Mouse (Mus musculus) embryonic facial prominence, embryonic 13.5 days (tissue): Measurements from ENCODE around the gene Snapc4. TPM values are rescaled to one million over a fixed set of nuclear protein-coding genes. Genes with fewer than 3 reads are reported as not detected.

ENCODE experiments used
- ATAC-seq: fragments of 200-750 bp; cut with Nextera tagmentation; 2 replicates; pipeline ENCODE4 v1.8.0; 2017; ENCODE audit warnings: low read depth; ENCODE audit not compliant: insufficient number of reproducible peaks, insufficient read depth, low FRiP score, low TSS enrichment
- H3K27ac ChIP-seq: fragments of 300-500 bp; sonication (generic); 2 replicates; pipeline ENCODE4 v1.5.1; 2015; ENCODE audit warnings: moderate library complexity, mild to moderate bottlenecking, inconsistent platforms
- H3K27me3 ChIP-seq: fragments of 300-500 bp; sonication (generic); 2 replicates; pipeline ENCODE4 v1.6.1; 2015; ENCODE audit warnings: mild to moderate bottlenecking, inconsistent platforms
- H3K36me3 ChIP-seq: fragments of 300-500 bp; sonication (generic); 2 replicates; pipeline ENCODE4 v1.6.1; 2015; ENCODE audit warnings: mild to moderate bottlenecking, inconsistent platforms
- H3K4me1 ChIP-seq: fragments of 300-500 bp; sonication (generic); 2 replicates; pipeline ENCODE4 v1.6.1; 2015; ENCODE audit warnings: inconsistent platforms
- H3K4me2 ChIP-seq: fragments of 300-500 bp; sonication (generic); 2 replicates; pipeline ENCODE4 v1.6.1; 2015; ENCODE audit warnings: moderate library complexity, mild to moderate bottlenecking, inconsistent platforms
- H3K4me3 ChIP-seq: fragments of 300-500 bp; sonication (generic); 2 replicates; pipeline ENCODE4 v1.5.1; 2015; ENCODE audit warnings: mild to moderate bottlenecking, inconsistent platforms
- H3K9ac ChIP-seq: fragments of 300-500 bp; sonication (generic); 2 replicates; pipeline ENCODE4 v1.6.1; 2015; ENCODE audit warnings: mild to moderate bottlenecking, inconsistent platforms
- H3K9me3 ChIP-seq: fragments of 300-500 bp; sonication (generic); 2 replicates; pipeline ENCODE4 v1.6.1; 2016; ENCODE audit warnings: inconsistent platforms
- WGBS: fragments of 180-500 bp; shearing (Covaris S2); methylation state at CpG from one replicate; pipeline ENCODE4 v1.1.7; 2015; ENCODE audit warnings: mixed read lengths; 5-methylcytosine and 5-hydroxymethylcytosine counted together
- polyA plus RNA-seq: library from polyadenylated mRNA; unstranded; fragments of >200 nt; fragmentation: Nextera tagmentation; extraction: Ambion mirVana; gene quantifications from 2 replicates; pipeline ENCODE4 v1.2.1, GENCODE M21; 2015

The Snapc4 gene
- polyA plus RNA-seq, 1 experiment from 2014 or later: 38.9 TPM

- no peaks in the 10 kb centered on the region for H3K9me3 ChIP-seq
- H3K4me3 ChIP-seq: no peak overlapping the region
- H3K9ac ChIP-seq: no peak overlapping the region
- H3K4me2 ChIP-seq: no peak overlapping the region
- whole genome bisulfite sequencing: 94% methylated on average over 8 of the region's 8 CpGs
- no peaks in the 10 kb centered on the region for H3K27me3 ChIP-seq
- H3K4me1 ChIP-seq: no peaks in the 10 kb centered on the region
- ATAC-seq: no peak
- H3K36me3 ChIP-seq: peaks cover 99% of the 10 kb centered on the region
- H3K27ac ChIP-seq: no peak overlapping the region
These were observed 8.1 kb downstream of the Snapc4 start for GRCm38 (mm10) chr2:26372396-26372795.

GRCm38 (mm10) chr2:26368572-26368971 lies 11.9 kb downstream of the Snapc4 start:
- no peak for ATAC-seq
- Histone ChIP-seq H3K27ac (no peak overlapping the region), H3K36me3 (peaks cover 99% of the 10 kb centered on the region), H3K4me1 (no peaks in the 10 kb centered on the region), H3K4me2 (no peak overlapping the region), H3K9me3 (no peaks in the 10 kb centered on the region), H3K4me3 (no peak overlapping the region), H3K9ac (no peak overlapping the region), H3K27me3 (no peaks in the 10 kb centered on the region)
- 89% methylated on average over 1 of the region's 1 CpGs for WGBS

- H3K9me3 ChIP-seq: no peaks in the 10 kb centered on the region
- no peak for ATAC-seq
- no peaks in the 10 kb centered on the region for H3K27me3 ChIP-seq
- H3K36me3 ChIP-seq: peaks cover 99% of the 10 kb centered on the region
- H3K4me3 ChIP-seq: no peak overlapping the region
- no peak overlapping the region for H3K4me2 ChIP-seq
- WGBS: 94% methylated on average over 6 of the region's 6 CpGs
- no peaks in the 10 kb centered on the region for H3K4me1 ChIP-seq
- H3K9ac ChIP-seq: no peak overlapping the region
- no peak overlapping the region for H3K27ac ChIP-seq
These were observed 12.5 kb downstream of the Snapc4 start for GRCm38 (mm10) chr2:26367911-26368310.

GRCm38 (mm10) chr2:26364738-26365465 lies 15.6 kb downstream of the Snapc4 start:
- Histone ChIP-seq H3K4me1 (no peaks in the 10 kb centered on the region), H3K9ac (no peak overlapping the region), H3K4me3 (no peak overlapping the region), H3K27ac (no peak overlapping the region; the same call in 1 of the 2 replicates), H3K27me3 (no peaks in the 10 kb centered on the region), H3K9me3 (no peaks in the 10 kb centered on the region), H3K36me3 (peaks cover 77% of the 10 kb centered on the region), H3K4me2 (no peak overlapping the region)
- ATAC-seq: no peak
- 88% methylated on average over 10 of the region's 10 CpGs for WGBS

GRCm38 (mm10) chr2:26363481-26363880 lies 17.0 kb downstream of the Snapc4 start:
- H3K4me3 ChIP-seq: no peak overlapping the region
- no peaks in the 10 kb centered on the region for H3K9me3 ChIP-seq
- H3K36me3 ChIP-seq: peaks cover 63% of the 10 kb centered on the region
- 86% methylated on average over 5 of the region's 5 CpGs for WGBS
- H3K27me3 ChIP-seq: no peaks in the 10 kb centered on the region
- no peaks in the 10 kb centered on the region for H3K4me1 ChIP-seq
- no peak overlapping the region for H3K9ac ChIP-seq
- no peak overlapping the region for H3K4me2 ChIP-seq
- ATAC-seq: no peak
- H3K27ac ChIP-seq: no peak overlapping the region

GRCm38 (mm10) chr2:26362991-26363390 lies 17.5 kb downstream of the Snapc4 start:
- no peak overlapping the region for H3K4me3 ChIP-seq
- H3K4me1 ChIP-seq: no peaks in the 10 kb centered on the region
- no peak overlapping the region for H3K4me2 ChIP-seq
- H3K36me3 ChIP-seq: peaks cover 58% of the 10 kb centered on the region
- H3K9me3 ChIP-seq: no peaks in the 10 kb centered on the region
- H3K27me3 ChIP-seq: no peaks in the 10 kb centered on the region
- H3K27ac ChIP-seq: no peak overlapping the region
- H3K9ac ChIP-seq: no peak overlapping the region
- WGBS: 83% methylated on average over 5 of the region's 5 CpGs
- ATAC-seq: no peak

- Histone ChIP-seq H3K27ac (no peak within 1 kb of the TSS; the same call in 1 of the 2 replicates), H3K27me3 (no peaks in the 10 kb centered on the region), H3K9ac (no peak within 1 kb of the TSS), H3K4me2 (no peak within 1 kb of the TSS), H3K4me1 (no peaks in the 10 kb centered on the region), H3K4me3 (no peak within 1 kb of the TSS), H3K9me3 (no peaks in the 10 kb centered on the region), H3K36me3 (peaks cover 36% of the 10 kb centered on the region)
- no peak for ATAC-seq
- 53% methylated on average over 3 of the region's 3 CpGs for WGBS
These were observed 19.7 kb downstream of the Snapc4 start, which contains the start of gene Card9 for GRCm38 (mm10) chr2:26360772-26361171. Gene Card9, minus strand, starts transcription at chr2:26360918.

- ATAC-seq: no peak
- no peak overlapping the region for H3K4me2 ChIP-seq
- H3K4me1 ChIP-seq: no peaks in the 10 kb centered on the region
- WGBS: 87% methylated on average over 6 of the region's 6 CpGs
- peaks cover 28% of the 10 kb centered on the region for H3K36me3 ChIP-seq
- no peaks in the 10 kb centered on the region for H3K9me3 ChIP-seq
- H3K9ac ChIP-seq: no peak overlapping the region
- no peak overlapping the region for H3K4me3 ChIP-seq
- no peak overlapping the region; the same call in 1 of the 2 replicates for H3K27ac ChIP-seq
- no peaks in the 10 kb centered on the region for H3K27me3 ChIP-seq
These were observed 20.5 kb downstream of the Snapc4 start for GRCm38 (mm10) chr2:26359983-26360382.

GRCm38 (mm10) chr2:26358667-26359320 lies 21.7 kb downstream of the Snapc4 start:
- no peak overlapping the region for H3K4me2 ChIP-seq
- H3K9ac ChIP-seq: no peak overlapping the region
- H3K27ac ChIP-seq: no peak overlapping the region
- H3K36me3 ChIP-seq: peaks cover 16% of the 10 kb centered on the region
- H3K9me3 ChIP-seq: no peaks in the 10 kb centered on the region
- no peak overlapping the region for H3K4me3 ChIP-seq
- no peaks in the 10 kb centered on the region for H3K27me3 ChIP-seq
- ATAC-seq: no peak
- WGBS: 89% methylated on average over 13 of the region's 13 CpGs
- H3K4me1 ChIP-seq: no peaks in the 10 kb centered on the region

GRCm38 (mm10) chr2:26357484-26357883 lies 23.0 kb downstream of the Snapc4 start:
- 46% methylated on average over 15 of the region's 15 CpGs for WGBS
- Histone ChIP-seq H3K4me1 (peaks cover 6% of the 10 kb centered on the region), H3K36me3 (0 out of 2 replicates have a peak, but pooled peaks cover 4% of the 10 kb centered on the region), H3K27me3 (no peaks in the 10 kb centered on the region), H3K4me2 (no peak overlapping the region), H3K27ac (no peak overlapping the region), H3K4me3 (no peak overlapping the region), H3K9me3 (no peaks in the 10 kb centered on the region), H3K9ac (peak overlapping the region; percentile 44; the same call in 1 of the 2 replicates)
- ATAC-seq: no peak

- H3K36me3 ChIP-seq: no peaks in the 10 kb centered on the region
- WGBS: 71% methylated on average over 7 of the region's 7 CpGs
- no peak overlapping the region for H3K27ac ChIP-seq
- H3K4me2 ChIP-seq: no peak overlapping the region
- no peak for ATAC-seq
- H3K27me3 ChIP-seq: no peaks in the 10 kb centered on the region
- no peak overlapping the region for H3K9ac ChIP-seq
- H3K9me3 ChIP-seq: no peaks in the 10 kb centered on the region
- peaks cover 7% of the 10 kb centered on the region for H3K4me1 ChIP-seq
- H3K4me3 ChIP-seq: no peak overlapping the region
These were observed 23.8 kb downstream of the Snapc4 start for GRCm38 (mm10) chr2:26356678-26357077.

- no peak overlapping the region for H3K4me2 ChIP-seq
- no peak overlapping the region for H3K27ac ChIP-seq
- no peak overlapping the region for H3K4me3 ChIP-seq
- no peaks in the 10 kb centered on the region for H3K36me3 ChIP-seq
- no peak for ATAC-seq
- WGBS: 79% methylated on average over 4 of the region's 4 CpGs
- no peaks in the 10 kb centered on the region for H3K27me3 ChIP-seq
- H3K4me1 ChIP-seq: peaks cover 7% of the 10 kb centered on the region
- H3K9me3 ChIP-seq: no peaks in the 10 kb centered on the region
- no peak overlapping the region for H3K9ac ChIP-seq
These were observed 24.2 kb downstream of the Snapc4 start for GRCm38 (mm10) chr2:26356231-26356630.
